Mouse (Mus musculus) gonadal fat pad, adult 2 months (tissue): ENCODE measurements around the gene Gm4302. TPM values are rescaled to one million over a fixed set of nuclear protein-coding genes. Genes with fewer than 3 reads are reported as not detected.
"Not testable (repeated sequence)": the region's sequence is repeated elsewhere in the genome, so short reads cannot be mapped to it uniquely, and the experiment has no call there.

Source experiments
- DNase-seq: peaks from one replicate; pipeline ENCODE4 v3.0.0-alpha.2; 2012; ENCODE audit warnings: low read depth
- polyA plus RNA-seq: library from polyadenylated mRNA; depleted of rRNA; stranded (reverse); fragments of >200 nt; gene quantifications from 2 replicates; pipeline ENCODE4 v1.2.3, GENCODE M21; 2012; rRNA removed

Gm4302 gene
- polyA plus RNA-seq: not detected in 2 replicates

DNA sequence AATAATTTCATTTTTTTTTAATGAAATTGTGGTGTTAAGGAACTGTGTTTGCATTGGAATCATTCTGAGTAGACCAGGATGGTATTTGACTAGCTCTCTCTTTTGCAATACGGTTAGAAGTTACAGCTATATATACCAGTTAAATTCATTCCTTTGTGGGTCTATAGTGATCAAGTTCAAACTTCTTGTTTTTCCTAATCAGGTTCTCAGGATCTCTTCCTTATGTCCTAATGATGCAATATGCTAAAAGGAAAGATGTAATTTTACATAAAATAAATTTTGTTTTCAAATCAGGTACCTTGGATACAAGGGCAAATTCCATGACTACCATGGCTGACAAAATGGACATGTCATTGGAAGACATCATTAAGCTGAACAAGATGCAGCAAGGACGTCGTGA is at the start of gene Gm4302:
Gene Gm4302 (plus strand): TSS at position 301 of the 400 bp plus-strand sequence.
- not testable (repeated sequence) for DNase-seq

DNA sequence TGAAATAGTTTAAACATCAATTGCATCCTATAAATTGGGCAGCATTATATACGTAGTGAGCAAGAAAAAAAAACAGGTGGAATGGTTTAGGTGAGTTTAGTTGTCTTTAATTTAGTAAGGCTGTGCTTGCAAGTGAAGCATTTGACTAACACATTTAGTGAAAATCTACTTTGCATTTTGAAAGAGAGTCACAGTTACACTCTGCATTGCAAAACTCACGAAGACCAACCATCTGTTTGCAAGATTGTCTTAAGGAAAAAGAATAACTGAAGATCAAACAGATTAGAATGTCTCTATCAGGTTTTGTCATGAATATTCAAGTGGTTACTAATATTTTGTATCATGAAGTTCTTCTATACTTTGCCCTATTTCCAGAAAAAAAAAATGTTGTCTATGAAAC is 44.5 kb upstream of the Gm4302 start:
- DNase-seq: no peak

DNA sequence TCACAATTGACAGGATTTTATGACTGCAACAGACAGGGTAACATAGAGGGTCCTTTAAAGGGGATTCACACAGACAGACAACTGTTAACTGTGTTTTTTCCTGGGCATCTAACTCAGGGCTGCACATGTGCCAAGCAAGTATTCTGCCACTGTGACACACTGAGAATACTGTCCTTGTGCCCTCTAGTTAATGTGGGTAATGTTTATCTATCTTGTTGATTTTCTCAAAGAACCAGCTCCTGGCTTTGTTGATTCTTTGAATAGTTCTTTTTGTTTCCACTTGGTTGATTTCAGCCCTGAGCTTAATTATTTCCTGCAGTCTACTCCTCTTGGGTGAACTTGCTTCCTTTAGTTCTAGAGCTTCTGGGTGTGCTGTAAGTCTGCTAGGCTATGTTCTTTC is 40.5 kb upstream of the Gm4302 start:
- not testable (repeated sequence) for DNase-seq

DNA sequence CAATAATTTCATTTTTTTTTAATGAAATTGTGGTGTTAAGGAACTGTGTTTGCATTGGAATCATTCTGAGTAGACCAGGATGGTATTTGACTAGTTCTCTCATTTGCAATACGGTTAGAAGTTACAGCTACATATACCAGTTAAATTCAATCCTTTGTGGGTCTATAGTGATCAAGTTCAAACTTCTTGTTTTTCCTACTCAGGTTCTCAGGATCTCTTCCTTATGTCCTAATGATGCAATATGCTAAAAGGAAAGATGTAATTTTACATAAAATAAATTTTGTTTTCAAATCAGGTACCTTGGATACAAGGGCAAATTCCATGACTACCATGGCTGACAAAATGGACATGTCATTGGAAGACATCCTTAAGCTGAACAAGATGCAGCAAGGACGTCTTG is 5.3 kb upstream of the Gm4302 start, which contains the start of gene Gm4301:
Gene Gm4301 (plus strand): TSS at position 301 of the 400 bp plus-strand sequence.
- DNase-seq: not testable (repeated sequence)

DNA sequence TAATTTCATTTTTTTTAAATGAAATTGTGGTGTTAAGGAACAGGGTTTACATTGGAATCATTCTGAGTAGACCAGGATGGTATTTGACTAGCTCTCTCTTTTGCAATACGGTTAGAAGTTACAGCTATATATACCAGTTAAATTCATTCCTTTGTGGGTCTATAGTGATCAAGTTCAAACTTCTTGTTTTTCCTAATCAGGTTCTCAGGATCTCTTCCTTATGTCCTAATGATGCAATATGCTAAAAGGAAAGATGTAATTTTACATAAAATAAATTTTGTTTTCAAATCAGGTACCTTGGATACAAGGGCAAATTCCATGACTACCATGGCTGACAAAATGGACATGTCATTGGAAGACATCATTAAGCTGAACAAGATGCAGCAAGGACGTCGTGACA is 5.0 kb downstream of the Gm4302 start, which contains the start of gene Gm4303:
Gene Gm4303 (plus strand): TSS at position 301 of the 400 bp plus-strand sequence.
- DNase-seq: not testable (repeated sequence)

DNA sequence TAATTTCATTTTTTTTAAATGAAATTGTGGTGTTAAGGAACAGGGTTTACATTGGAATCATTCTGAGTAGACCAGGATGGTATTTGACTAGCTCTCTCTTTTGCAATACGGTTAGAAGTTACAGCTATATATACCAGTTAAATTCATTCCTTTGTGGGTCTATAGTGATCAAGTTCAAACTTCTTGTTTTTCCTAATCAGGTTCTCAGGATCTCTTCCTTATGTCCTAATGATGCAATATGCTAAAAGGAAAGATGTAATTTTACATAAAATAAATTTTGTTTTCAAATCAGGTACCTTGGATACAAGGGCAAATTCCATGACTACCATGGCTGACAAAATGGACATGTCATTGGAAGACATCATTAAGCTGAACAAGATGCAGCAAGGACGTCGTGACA is 10.2 kb downstream of the Gm4302 start, which contains the start of gene Gm4305:
Gene Gm4305 (plus strand): TSS at position 301 of the 400 bp plus-strand sequence.
- not testable (repeated sequence) for DNase-seq

DNA sequence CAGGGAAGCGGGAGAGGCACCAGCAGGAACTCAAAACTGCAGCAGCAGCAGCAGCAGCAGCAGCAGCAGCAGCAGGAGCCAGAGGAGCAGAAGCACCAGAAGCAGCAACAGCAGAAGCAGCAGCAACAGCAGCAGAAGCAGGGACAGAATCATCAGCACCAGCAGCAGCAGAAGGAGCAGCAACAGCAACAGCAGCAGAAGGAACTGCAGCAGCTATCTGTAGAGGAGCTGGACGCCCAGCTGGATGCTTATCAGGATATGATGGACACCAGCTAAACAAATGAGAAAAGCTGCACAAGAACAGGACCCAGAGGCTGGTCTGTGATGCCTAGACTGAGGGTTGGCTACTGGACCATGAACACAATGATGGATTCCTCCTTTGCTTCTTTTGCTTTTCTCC is 16.2 kb downstream of the Gm4302 start:
- not testable (repeated sequence) for DNase-seq

DNA sequence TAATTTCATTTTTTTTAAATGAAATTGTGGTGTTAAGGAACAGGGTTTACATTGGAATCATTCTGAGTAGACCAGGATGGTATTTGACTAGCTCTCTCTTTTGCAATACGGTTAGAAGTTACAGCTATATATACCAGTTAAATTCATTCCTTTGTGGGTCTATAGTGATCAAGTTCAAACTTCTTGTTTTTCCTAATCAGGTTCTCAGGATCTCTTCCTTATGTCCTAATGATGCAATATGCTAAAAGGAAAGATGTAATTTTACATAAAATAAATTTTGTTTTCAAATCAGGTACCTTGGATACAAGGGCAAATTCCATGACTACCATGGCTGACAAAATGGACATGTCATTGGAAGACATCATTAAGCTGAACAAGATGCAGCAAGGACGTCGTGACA is 20.4 kb downstream of the Gm4302 start, which contains the start of gene Gm4307:
Gene Gm4307 (plus strand): TSS at position 301 of the 400 bp plus-strand sequence.
- DNase-seq: not testable (repeated sequence)

DNA sequence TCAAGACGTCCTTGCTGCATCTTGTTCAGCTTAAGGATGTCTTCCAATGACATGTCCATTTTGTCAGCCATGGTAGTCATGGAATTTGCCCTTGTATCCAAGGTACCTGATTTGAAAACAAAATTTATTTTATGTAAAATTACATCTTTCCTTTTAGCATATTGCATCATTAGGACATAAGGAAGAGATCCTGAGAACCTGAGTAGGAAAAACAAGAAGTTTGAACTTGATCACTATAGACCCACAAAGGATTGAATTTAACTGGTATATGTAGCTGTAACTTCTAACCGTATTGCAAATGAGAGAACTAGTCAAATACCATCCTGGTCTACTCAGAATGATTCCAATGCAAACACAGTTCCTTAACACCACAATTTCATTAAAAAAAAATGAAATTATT is 41.8 kb downstream of the Gm4302 start, which contains the start of gene Gm4312:
Gene Gm4312 (minus strand): TSS at position 101 of the 400 bp plus-strand sequence.
- DNase-seq: not testable (repeated sequence)

Other genes with a start within 250 kb of the Gm4302 start
- not detected in 2 replicates for gene Gm4301, start 5.2 kb upstream of the Gm4302 start, polyA plus RNA-seq
- gene Gm4303, start 5.1 kb downstream of the Gm4302 start, polyA plus RNA-seq: not detected in 2 replicates
- not detected in 2 replicates for gene Gm4305, start 10.3 kb downstream of the Gm4302 start, polyA plus RNA-seq
- not detected in 2 replicates for gene Gm4307, start 20.5 kb downstream of the Gm4302 start, polyA plus RNA-seq
- not detected in 2 replicates for gene Gm4312, start 41.7 kb downstream of the Gm4302 start, polyA plus RNA-seq
- 9.0 and 10.5 TPM in 2 replicates for gene Tmtc3, start 146.5 kb downstream of the Gm4302 start, polyA plus RNA-seq
- gene Cep290, start 146.7 kb downstream of the Gm4302 start, polyA plus RNA-seq: 0.49 and 0.61 TPM in 2 replicates
- gene 4930430F08Rik, start 249.6 kb downstream of the Gm4302 start, polyA plus RNA-seq: 6.3 and 6.6 TPM in 2 replicates
- gene 1700017N19Rik, start 249.6 kb downstream of the Gm4302 start, polyA plus RNA-seq: 0.14 and 0.28 TPM in 2 replicates